Mouse (Mus musculus) forebrain, embryonic 16.5 days (tissue): ENCODE data around the gene Slc7a8. TPM values are rescaled to one million over a fixed set of nuclear protein-coding genes. Genes with fewer than 3 reads are reported as not detected.

Experiments
- ATAC-seq: fragments of 200-750 bp; cut with Nextera tagmentation; 2 replicates; pipeline ENCODE4 v1.8.0; 2017; ENCODE audit warnings: mild to moderate bottlenecking, moderate library complexity
- H3K27ac ChIP-seq: fragments of 300-500 bp; sonication (generic); 2 replicates; pipeline ENCODE4 v1.5.1; 2014; ENCODE audit warnings: low read length, control low read depth
- H3K27me3 ChIP-seq: fragments of 300-500 bp; sonication (generic); replicated peaks from 2 replicates; pipeline ENCODE4 v1.6.1; 2014; ENCODE audit warnings: low read length; ENCODE audit not compliant: control insufficient read depth, insufficient read depth
- H3K36me3 ChIP-seq: fragments of 300-500 bp; sonication (generic); 2 replicates; pipeline ENCODE4 v1.6.1; 2014; ENCODE audit not compliant: control insufficient read depth, insufficient read depth
- H3K4me1 ChIP-seq: fragments of 300-500 bp; sonication (generic); replicated peaks from 2 replicates; pipeline ENCODE4 v1.6.1; 2014; ENCODE audit warnings: low read length; ENCODE audit not compliant: control insufficient read depth, insufficient read depth
- H3K4me2 ChIP-seq: fragments of 300-500 bp; sonication (generic); 2 replicates; pipeline ENCODE4 v1.6.1; 2014; ENCODE audit warnings: mild to moderate bottlenecking, low read length, control low read depth
- H3K4me3 ChIP-seq: fragments of 300-500 bp; sonication (generic); replicated peaks from 2 replicates; pipeline ENCODE4 v1.5.1; 2014; ENCODE audit warnings: mild to moderate bottlenecking, low read length, control low read depth
- H3K9ac ChIP-seq: fragments of 300-500 bp; sonication (generic); replicated peaks from 2 replicates; pipeline ENCODE4 v1.6.1; 2014; ENCODE audit warnings: low read depth, low read length, control low read depth
- H3K9me3 ChIP-seq: fragments of 300-500 bp; sonication (generic); 2 replicates; pipeline ENCODE4 v1.6.1; 2016; ENCODE audit warnings: low read length; ENCODE audit not compliant: control insufficient read depth
- WGBS: fragments of 180-500 bp; shearing (Covaris S2); extraction: QIAGEN DNeasy Blood & Tissue Kit; methylation state at CpG from one replicate; pipeline ENCODE4 v1.1.7; 2014; 5-methylcytosine and 5-hydroxymethylcytosine counted together
- polyA plus RNA-seq: library from polyadenylated mRNA; unstranded; fragments of >200 nt; fragmentation: Nextera tagmentation; extraction: Ambion mirVana; gene quantifications from 2 replicates; pipeline ENCODE4 v1.2.1, GENCODE M21; 2015

Slc7a8 gene
- polyA plus RNA-seq, 1 experiment from 2014 or later: 8.7 TPM

GRCm38 (mm10) chr14:54701298-54701697 is 80.4 kb downstream of the Slc7a8 start:
- 6% methylated on average over 6 of the region's 6 CpGs for WGBS
- ATAC-seq: 0 out of 2 replicates have a peak, but pooled peaks have one; percentile 49
- no peak overlapping the region for H3K4me2 ChIP-seq
- no peak overlapping the region for H3K27ac ChIP-seq
- H3K27me3 ChIP-seq: 0 out of 2 replicates have a peak, but pooled peaks cover 2% of the 10 kb centered on the region
- no peaks in the 10 kb centered on the region for H3K4me1 ChIP-seq
- no peak overlapping the region for H3K9ac ChIP-seq
- H3K36me3 ChIP-seq: no peaks in the 10 kb centered on the region
- no peaks in the 10 kb centered on the region for H3K9me3 ChIP-seq
- no peak overlapping the region for H3K4me3 ChIP-seq

- no peak overlapping the region for H3K4me2 ChIP-seq
- 64% methylated on average over 3 of the region's 3 CpGs for WGBS
- no peak overlapping the region for H3K4me3 ChIP-seq
- H3K27ac ChIP-seq: no peak overlapping the region
- 0 out of 2 replicates have a peak, but pooled peaks cover 2% of the 10 kb centered on the region for H3K27me3 ChIP-seq
- no peak for ATAC-seq
- H3K9me3 ChIP-seq: no peaks in the 10 kb centered on the region
- no peaks in the 10 kb centered on the region for H3K4me1 ChIP-seq
- no peaks in the 10 kb centered on the region for H3K36me3 ChIP-seq
- H3K9ac ChIP-seq: no peak overlapping the region
Observed at GRCm38 (mm10) chr14:54699586-54699985, 82.2 kb downstream of the Slc7a8 start.

- H3K27me3 ChIP-seq: 0 out of 2 replicates have a peak, but pooled peaks cover 2% of the 10 kb centered on the region
- H3K4me3 ChIP-seq: no peak within 1 kb of the TSS
- H3K9ac ChIP-seq: no peak within 1 kb of the TSS
- H3K4me2 ChIP-seq: no peak within 1 kb of the TSS
- no peaks in the 10 kb centered on the region for H3K4me1 ChIP-seq
- ATAC-seq: no peak
- no peak within 1 kb of the TSS for H3K27ac ChIP-seq
- 81% methylated on average over 4 of the region's 4 CpGs for WGBS
- 0 out of 2 replicates have a peak, but pooled peaks cover 2% of the 10 kb centered on the region for H3K36me3 ChIP-seq
- no peaks in the 10 kb centered on the region for H3K9me3 ChIP-seq
Observed at GRCm38 (mm10) chr14:54698733-54699132, 83.0 kb downstream of the Slc7a8 start, which contains the start of gene Gm29776. Gene Gm29776 (minus strand): TSS chr14:54698833.

- peaks cover 4% of the 10 kb centered on the region for H3K36me3 ChIP-seq
- no peak for ATAC-seq
- 88% methylated on average over 4 of the region's 4 CpGs for WGBS
- no peak overlapping the region for H3K9ac ChIP-seq
- H3K27me3 ChIP-seq: no peaks in the 10 kb centered on the region
- no peaks in the 10 kb centered on the region for H3K4me1 ChIP-seq
- no peaks in the 10 kb centered on the region for H3K9me3 ChIP-seq
- H3K27ac ChIP-seq: no peak overlapping the region
- no peak overlapping the region for H3K4me3 ChIP-seq
- no peak overlapping the region for H3K4me2 ChIP-seq
Observed at GRCm38 (mm10) chr14:54696752-54697151, 85.0 kb downstream of the Slc7a8 start.

- Histone ChIP-seq H3K9me3 (no peaks in the 10 kb centered on the region), H3K27me3 (no peaks in the 10 kb centered on the region), H3K4me2 (no peak overlapping the region), H3K4me1 (no peaks in the 10 kb centered on the region), H3K27ac (no peak overlapping the region), H3K36me3 (peaks cover 10% of the 10 kb centered on the region), H3K4me3 (no peak overlapping the region), H3K9ac (no peak overlapping the region)
- WGBS: 80% methylated on average over 6 of the region's 6 CpGs
- no peak for ATAC-seq
Observed at GRCm38 (mm10) chr14:54695042-54695441, 86.7 kb downstream of the Slc7a8 start.

GRCm38 (mm10) chr14:54687251-54687650 is 94.5 kb downstream of the Slc7a8 start:
- Histone ChIP-seq H3K4me1 (peaks cover 29% of the 10 kb centered on the region), H3K27me3 (no peaks in the 10 kb centered on the region), H3K4me3 (peak overlapping the region; percentile 92), H3K36me3 (peaks cover 13% of the 10 kb centered on the region; the same call in 1 of the 2 replicates), H3K9ac (peak overlapping the region; percentile 60), H3K27ac (peak overlapping the region; percentile 52; the same call in 1 of the 2 replicates), H3K4me2 (peak overlapping the region; percentile 70), H3K9me3 (no peaks in the 10 kb centered on the region)
- WGBS: 5% methylated on average over 8 of the region's 8 CpGs
- ATAC-seq: no peak

- peak within 1 kb of the TSS; percentile 94 for H3K27ac ChIP-seq
- H3K9ac ChIP-seq: peak within 1 kb of the TSS; percentile 90
- peaks cover 13% of the 10 kb centered on the region; the same call in 1 of the 2 replicates for H3K36me3 ChIP-seq
- ATAC-seq: peak; percentile 98
- H3K4me3 ChIP-seq: peak within 1 kb of the TSS; percentile 92
- H3K27me3 ChIP-seq: no peaks in the 10 kb centered on the region
- H3K4me1 ChIP-seq: peaks cover 29% of the 10 kb centered on the region
- H3K4me2 ChIP-seq: peak within 1 kb of the TSS; percentile 92
- no peaks in the 10 kb centered on the region for H3K9me3 ChIP-seq
- under 1% methylated on average over 44 of the region's 44 CpGs for WGBS
Observed at GRCm38 (mm10) chr14:54686522-54687143, 95.1 kb downstream of the Slc7a8 start, which contains the start of gene Acin1. Gene Acin1 (minus strand): TSS chr14:54686931.

- ATAC-seq: peak; percentile 65
- H3K4me3 ChIP-seq: peak within 1 kb of the TSS; percentile 92
- peak within 1 kb of the TSS; percentile 90 for H3K9ac ChIP-seq
- under 1% methylated on average over 41 of the region's 41 CpGs for WGBS
- H3K4me2 ChIP-seq: peak within 1 kb of the TSS; percentile 92
- H3K27me3 ChIP-seq: no peaks in the 10 kb centered on the region
- peaks cover 29% of the 10 kb centered on the region for H3K4me1 ChIP-seq
- H3K9me3 ChIP-seq: no peaks in the 10 kb centered on the region
- H3K27ac ChIP-seq: peak within 1 kb of the TSS; percentile 94
- H3K36me3 ChIP-seq: peaks cover 13% of the 10 kb centered on the region; the same call in 1 of the 2 replicates
Observed at GRCm38 (mm10) chr14:54686063-54686521, 95.7 kb downstream of the Slc7a8 start, which contains the start of gene 1700123O20Rik. Gene 1700123O20Rik (plus strand): TSS chr14:54686216.

- peak overlapping the region; percentile 92 for H3K4me3 ChIP-seq
- no peak overlapping the region for H3K27ac ChIP-seq
- H3K36me3 ChIP-seq: peaks cover 11% of the 10 kb centered on the region; the same call in 1 of the 2 replicates
- no peak for ATAC-seq
- H3K4me2 ChIP-seq: peak overlapping the region; percentile 92
- 12% methylated on average over 8 of the region's 8 CpGs for WGBS
- H3K4me1 ChIP-seq: peaks cover 29% of the 10 kb centered on the region
- H3K9me3 ChIP-seq: no peaks in the 10 kb centered on the region
- H3K27me3 ChIP-seq: no peaks in the 10 kb centered on the region
- peak overlapping the region; percentile 90 for H3K9ac ChIP-seq
Observed at GRCm38 (mm10) chr14:54685471-54685870, 96.3 kb downstream of the Slc7a8 start.
